Mouse (Mus musculus): ENCODE results near the gene H2afb1.
"Not testable (repeated sequence)": the region's sequence is repeated elsewhere in the genome, so short reads cannot be mapped to it uniquely, and the experiment has no call there.

Gene H2afb1

GRCm38 (mm10) chrX:117014457-117014856, at the start of gene H2afb1:
TSS of gene H2afb1 (plus strand) at chrX:117014757.
- not testable (repeated sequence) for DNase-seq (ENCODE audit: low spot score)

GRCm38 (mm10) chrX:117036085-117036484, 21.5 kb downstream of the H2afb1 start:
- no peak for DNase-seq (ENCODE audit: low spot score)

Data from adipocyte (in vitro differentiated cells).